Mouse (Mus musculus): ENCODE measurements at regions not wholly inside any gene's neighbourhood (a gene's known extent, or its start where the extent isn't known, plus 50 kb on each side); places are given as distances from the start of the nearest gene placed in this dataset.

DNA sequence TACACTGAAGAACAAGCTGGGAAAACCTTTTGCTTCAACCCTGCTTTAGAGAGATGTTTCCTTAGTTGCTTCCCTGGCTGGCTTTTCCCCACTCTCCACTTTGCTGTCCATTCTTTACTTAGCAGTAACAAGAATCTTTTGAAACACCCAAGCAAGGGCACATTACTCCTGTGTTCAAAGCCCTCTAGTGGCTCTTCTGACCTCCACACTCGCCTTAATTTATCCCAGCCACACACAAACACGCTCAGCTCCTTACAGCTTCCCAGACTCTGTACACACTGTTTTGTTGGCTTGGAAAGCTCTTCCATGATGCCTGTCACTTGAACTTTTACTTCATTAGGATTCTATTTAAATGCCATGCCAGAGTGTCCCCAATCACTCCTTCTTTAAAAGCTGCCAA lies 97.3 kb upstream of the Col8a1 start:
- no peak for TF ChIP-seq CTCF (IDR thresholded peaks at IDR 0.05; ENCODE audit: control insufficient read depth, insufficient read depth, insufficient read length)
- no peak for TF ChIP-seq MAX (IDR thresholded peaks at IDR 0.05)

All from C2C12 (cell line).